Mouse (Mus musculus): ENCODE measurements around the gene Fam102a.

Fam102a gene

GRCm38 (mm10) chr2:32608141-32608777 lies 73.1 kb downstream of the Fam102a start:
- DNase-seq (ENCODE audit: low spot score in 2 of 2) = no peak

DNA sequence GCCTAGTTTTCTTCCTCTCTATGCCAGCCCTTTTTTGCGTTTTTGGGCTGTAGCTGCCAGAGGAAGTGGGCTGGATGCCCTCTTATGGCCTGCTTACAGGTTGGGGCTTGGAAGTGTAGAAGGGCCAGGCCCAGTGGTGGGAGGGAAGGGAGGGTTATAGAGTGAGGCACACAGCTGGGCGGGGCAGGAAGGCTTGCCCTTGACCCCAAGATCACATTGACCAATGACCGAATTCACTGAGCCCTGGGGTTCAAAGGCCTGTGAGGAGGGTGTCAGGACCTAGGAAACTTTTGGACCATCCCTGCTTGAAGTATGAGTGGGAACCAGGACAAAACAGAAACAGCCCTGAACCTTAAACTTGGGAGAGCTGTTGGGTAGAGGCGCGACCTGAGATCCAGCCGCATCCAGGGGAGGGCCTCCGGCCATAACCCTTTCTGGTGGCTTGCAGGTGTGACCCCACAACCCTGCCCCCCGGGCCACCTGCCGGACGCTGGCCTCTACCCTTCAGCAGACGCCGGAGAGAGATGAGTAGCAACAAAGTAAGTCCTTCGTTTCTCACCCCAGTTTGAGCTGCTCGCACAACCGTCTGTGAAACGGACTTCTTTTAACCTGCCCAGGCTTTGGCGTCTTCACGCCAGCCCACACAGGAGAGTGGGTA lies 73.8 kb downstream of the Fam102a start:
- no peak for DNase-seq (ENCODE audit: low spot score in 2 of 2)

DNA sequence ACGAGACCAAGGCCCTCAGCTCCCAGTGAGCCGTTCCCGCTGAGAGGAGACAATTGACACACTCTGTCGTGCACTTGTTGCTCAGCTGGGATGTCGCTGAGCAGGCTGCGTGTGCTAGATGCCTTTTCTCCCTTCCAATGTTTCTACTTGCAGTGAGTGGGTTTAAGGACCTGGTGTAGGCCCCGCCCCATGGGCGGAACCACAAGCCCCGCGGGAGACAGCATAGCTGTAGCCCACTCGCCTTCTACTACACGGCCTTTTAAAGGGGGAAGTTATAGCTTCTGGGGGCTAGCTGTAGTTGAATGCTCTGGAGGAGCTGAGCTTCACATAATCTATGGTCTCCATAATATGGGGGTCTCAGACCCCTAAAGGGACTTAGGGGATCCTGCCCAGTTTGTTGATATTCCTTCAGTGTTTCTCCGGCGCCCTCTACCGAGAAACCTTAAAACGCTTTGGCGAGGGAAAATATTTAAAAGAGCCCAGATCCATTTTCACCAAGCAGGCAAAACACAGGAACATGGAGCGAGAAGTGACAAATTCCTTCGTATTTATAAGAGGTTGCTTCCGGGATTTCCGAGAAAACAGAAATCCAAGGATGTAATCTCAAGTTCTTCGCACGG lies 75.6 kb downstream of the Fam102a start:
- no peak for DNase-seq (ENCODE audit: low spot score in 2 of 2)

- no peak for DNase-seq (ENCODE audit: low spot score in 2 of 2)
Observed at GRCm38 (mm10) chr2:32612274-32612673, 77.1 kb downstream of the Fam102a start.

DNA sequence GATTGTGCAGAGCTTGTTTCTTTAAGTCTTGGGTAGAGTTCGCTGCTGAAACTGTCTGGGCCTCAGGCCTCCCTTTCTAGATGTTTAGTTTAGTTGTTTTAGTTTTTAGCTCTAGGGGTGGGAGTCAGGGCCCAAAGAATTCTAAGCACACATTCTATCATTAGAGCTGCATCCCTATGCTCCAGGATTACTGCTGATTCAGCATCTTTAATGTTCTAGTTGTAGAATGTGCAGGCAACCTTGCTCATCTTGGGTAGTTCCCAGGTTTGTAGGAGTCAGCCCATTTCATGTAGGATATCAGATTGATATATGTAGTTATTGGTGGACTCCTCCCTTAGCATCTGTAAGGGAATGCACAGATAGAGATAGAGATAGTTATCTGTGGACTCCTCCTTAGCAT lies 82.0 kb downstream of the Fam102a start:
- no peak for DNase-seq (ENCODE audit: low spot score in 2 of 2)

GRCm38 (mm10) chr2:32617601-32618000 lies 82.5 kb downstream of the Fam102a start:
- no peak for DNase-seq (ENCODE audit: low spot score in 2 of 2)

- no peak for DNase-seq (ENCODE audit: low spot score in 2 of 2)
Observed at GRCm38 (mm10) chr2:32618051-32618450, 82.9 kb downstream of the Fam102a start.
